Comparison of ENCODE assay signal across 7 mouse cellular contexts in genomic region chr9:32032521-32033185, GRCm38 (mm10).
DNase-seq lines count a peak whose midpoint lies in the region; ATAC-seq and TF ChIP-seq lines count a peak whose summit lies in the region.

No protein-coding gene starts in this region.

- intact Hi-C loops in left cerebral cortex, postnatal 4 days (cut with DNase I): loop anchor here (5.0 to 10.0 kb wide), 2 partner anchors 60 to 122 kb away; no protein-coding TSS in a partner anchor

- peak; percentile 71 for ATAC-seq in hindbrain, embryonic 12.5 days (ENCODE audit: low FRiP score)

- H3K9ac ChIP-seq in hindbrain, embryonic 12.5 days: peak overlapping the region; percentile 86

- H3K27me3 ChIP-seq in cerebellum, adult 2 months (ENCODE audit: control insufficient read depth, insufficient read depth, low read length): peaks cover 6% of the 10 kb centered on the region; the same call in 1 of the 2 replicates
- H3K27me3 ChIP-seq in hindbrain, embryonic 12.5 days: no peaks in the 10 kb centered on the region

- H3K9me3 ChIP-seq in hindbrain, embryonic 12.5 days (replicated peaks): no peaks in the 10 kb centered on the region

- no peaks in the 10 kb centered on the region for H3K36me3 ChIP-seq in hindbrain, embryonic 12.5 days

- peak; percentile 71 to 86 for DNase-seq in adrenal gland, adult (ENCODE audit: inconsistent age in 2 of 2, low spot score in 1 of 2)
- DNase-seq in cerebellum, adult 2 months: peak; percentile 16 to 29
- DNase-seq in frontal cortex, postnatal 25 days (ENCODE audit: low spot score in 2 of 2): peak; percentile 30 to 31
- peak; percentile 36 for DNase-seq in left cerebral cortex, postnatal 4 days
- DNase-seq in mesoderm, embryonic 11.5 days (ENCODE audit: low read depth, low spot score): peak; percentile 59
- peak; percentile 24 to 33 for DNase-seq in spleen, postnatal 10 days (ENCODE audit: low spot score in 2 of 2)

- 1% methylated on average over 79 of the region's 94 CpGs for WGBS in cerebellum, adult 2 months
- WGBS in hindbrain, embryonic 12.5 days: 1% methylated on average over 66 of the region's 94 CpGs

- H3K4me2 ChIP-seq in hindbrain, embryonic 12.5 days (replicated peaks): peak overlapping the region; percentile 79

- TF ChIP-seq POLR2A in cerebellum, adult 2 months (IDR thresholded peaks at IDR 0.05; ENCODE audit: borderline replicate concordance, insufficient read depth, low read length): no peak

- H3K4me3 ChIP-seq in cerebellum, adult 2 months (replicated peaks; ENCODE audit: insufficient read depth, low read depth, low read length): peak overlapping the region; percentile 49
- peak overlapping the region; percentile 81 for H3K4me3 ChIP-seq in hindbrain, embryonic 12.5 days

- no peak overlapping the region for H3K27ac ChIP-seq in cerebellum, adult 2 months (ENCODE audit: insufficient read depth, low read length)
- H3K27ac ChIP-seq in hindbrain, embryonic 12.5 days: peak overlapping the region; percentile 88

- TF ChIP-seq CTCF in cerebellum, adult 2 months (IDR thresholded peaks at IDR 0.05; ENCODE audit: borderline replicate concordance, insufficient read depth, low read depth, low read length): no peak

- no peaks in the 10 kb centered on the region for H3K4me1 ChIP-seq in cerebellum, adult 2 months (ENCODE audit: control insufficient read depth, insufficient read depth, low read length)
- H3K4me1 ChIP-seq in hindbrain, embryonic 12.5 days: peaks cover 24% of the 10 kb centered on the region

Comparison
In these comparisons a context has a peak if more than half of its experiments do, and no peak if none do; other contexts are left out.
1. DNase-seq: peak in every context shown above with its lines; median percentile 78 in adrenal gland, adult; 59 in mesoderm, embryonic 11.5 days; 36 in left cerebral cortex, postnatal 4 days; 30 in frontal cortex, postnatal 25 days; 28 in spleen, postnatal 10 days; 22 in cerebellum, adult 2 months.